Mouse (Mus musculus) heart, embryonic 11.5 days (tissue): ENCODE data around the gene Slc25a12. TPM values are rescaled to one million over a fixed set of nuclear protein-coding genes. Genes with fewer than 3 reads are reported as not detected.
"Not testable (repeated sequence)": the region's sequence is repeated elsewhere in the genome, so short reads cannot be mapped to it uniquely, and the experiment has no call there.

Source experiments
- ATAC-seq: fragments of 200-750 bp; cut with Nextera tagmentation; replicated peaks from 2 replicates; pipeline ENCODE4 v1.8.0; 2017; ENCODE audit warnings: moderate library complexity; ENCODE audit not compliant: insufficient number of reproducible peaks, low FRiP score, low TSS enrichment
- H3K27ac ChIP-seq: fragments of 300-500 bp; sonication (generic); 2 replicates; pipeline ENCODE4 v1.5.1; 2014; ENCODE audit warnings: mild to moderate bottlenecking, low read depth, low read length
- H3K27me3 ChIP-seq: fragments of 300-500 bp; sonication (generic); 2 replicates; pipeline ENCODE4 v1.6.1; 2014; ENCODE audit warnings: mild to moderate bottlenecking, low read length, mixed read lengths; ENCODE audit not compliant: control insufficient read depth, insufficient read depth
- H3K36me3 ChIP-seq: fragments of 300-500 bp; sonication (generic); 2 replicates; pipeline ENCODE4 v1.6.1; 2014; ENCODE audit warnings: mild to moderate bottlenecking, low read length, moderate library complexity, mixed read lengths; ENCODE audit not compliant: control insufficient read depth, insufficient read depth
- H3K4me1 ChIP-seq: fragments of 300-500 bp; sonication (generic); 2 replicates; pipeline ENCODE4 v1.6.1; 2014; ENCODE audit warnings: low read length; ENCODE audit not compliant: control insufficient read depth, insufficient read depth
- H3K4me2 ChIP-seq: fragments of 300-500 bp; sonication (generic); 2 replicates; pipeline ENCODE4 v1.6.1; 2014; ENCODE audit warnings: mild to moderate bottlenecking, moderate library complexity
- H3K4me3 ChIP-seq: fragments of 300-500 bp; sonication (generic); 2 replicates; pipeline ENCODE4 v1.5.1; 2014; ENCODE audit warnings: low read depth, low read length
- H3K9ac ChIP-seq: fragments of 300-500 bp; sonication (generic); 2 replicates; pipeline ENCODE4 v1.6.1; 2014; ENCODE audit warnings: mild to moderate bottlenecking, low read depth, low read length, moderate library complexity
- H3K9me3 ChIP-seq: fragments of 300-500 bp; sonication (generic); replicated peaks from 2 replicates; pipeline ENCODE4 v1.6.1; 2016; ENCODE audit warnings: low read length; ENCODE audit not compliant: control insufficient read depth
- WGBS: fragments of 180-500 bp; shearing (Covaris S2); extraction: QIAGEN DNeasy Blood & Tissue Kit; methylation state at CpG from one replicate; pipeline ENCODE4 v1.1.7; 2014; ENCODE audit not compliant: insufficient replicate concordance; 5-methylcytosine and 5-hydroxymethylcytosine counted together
- polyA plus RNA-seq: library from polyadenylated mRNA; unstranded; fragments of >200 nt; fragmentation: Nextera tagmentation; extraction: Ambion mirVana; gene quantifications from 2 replicates; pipeline ENCODE4 v1.2.1, GENCODE M21; 2014

Slc25a12 gene
- polyA plus RNA-seq, 1 experiment from 2014 or later = 86.9 TPM

DNA sequence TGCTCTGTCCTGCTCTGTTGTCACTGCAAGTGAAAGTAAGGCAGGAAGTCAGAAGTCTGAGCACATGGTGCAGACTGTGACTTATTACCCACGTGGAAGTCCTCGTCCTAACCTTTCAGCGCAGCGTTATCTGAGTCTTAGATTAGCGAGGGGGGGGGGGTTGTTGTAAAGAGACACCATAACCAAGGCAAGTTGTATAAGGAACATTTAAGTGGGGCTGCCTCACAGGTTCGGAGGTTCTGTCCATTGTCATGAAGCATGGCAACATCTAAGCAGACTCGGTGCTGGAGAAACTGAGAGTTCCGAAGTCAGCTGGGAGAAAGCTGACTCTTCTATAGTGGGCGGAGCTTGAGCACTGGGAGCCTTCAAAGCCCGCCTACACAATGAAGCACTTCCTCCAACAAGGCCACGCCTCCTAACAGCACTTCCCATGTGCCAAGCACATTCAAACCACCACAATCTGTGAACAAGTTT lies 8.9 kb upstream of the Slc25a12 start:
- no peaks in the 10 kb centered on the region for H3K27me3 ChIP-seq
- no peaks in the 10 kb centered on the region for H3K4me1 ChIP-seq
- H3K9ac ChIP-seq = no peak overlapping the region
- no peak overlapping the region for H3K27ac ChIP-seq
- peak; percentile 59; the same call in 1 of the 2 replicates for ATAC-seq
- H3K4me3 ChIP-seq = 0 out of 2 replicates have a peak overlapping the region, but pooled peaks have one; percentile 6
- 30% methylated on average over 11 of the region's 11 CpGs for WGBS
- peak overlapping the region; percentile 54 for H3K4me2 ChIP-seq
- H3K36me3 ChIP-seq = no peaks in the 10 kb centered on the region
- no peaks in the 10 kb centered on the region for H3K9me3 ChIP-seq

DNA sequence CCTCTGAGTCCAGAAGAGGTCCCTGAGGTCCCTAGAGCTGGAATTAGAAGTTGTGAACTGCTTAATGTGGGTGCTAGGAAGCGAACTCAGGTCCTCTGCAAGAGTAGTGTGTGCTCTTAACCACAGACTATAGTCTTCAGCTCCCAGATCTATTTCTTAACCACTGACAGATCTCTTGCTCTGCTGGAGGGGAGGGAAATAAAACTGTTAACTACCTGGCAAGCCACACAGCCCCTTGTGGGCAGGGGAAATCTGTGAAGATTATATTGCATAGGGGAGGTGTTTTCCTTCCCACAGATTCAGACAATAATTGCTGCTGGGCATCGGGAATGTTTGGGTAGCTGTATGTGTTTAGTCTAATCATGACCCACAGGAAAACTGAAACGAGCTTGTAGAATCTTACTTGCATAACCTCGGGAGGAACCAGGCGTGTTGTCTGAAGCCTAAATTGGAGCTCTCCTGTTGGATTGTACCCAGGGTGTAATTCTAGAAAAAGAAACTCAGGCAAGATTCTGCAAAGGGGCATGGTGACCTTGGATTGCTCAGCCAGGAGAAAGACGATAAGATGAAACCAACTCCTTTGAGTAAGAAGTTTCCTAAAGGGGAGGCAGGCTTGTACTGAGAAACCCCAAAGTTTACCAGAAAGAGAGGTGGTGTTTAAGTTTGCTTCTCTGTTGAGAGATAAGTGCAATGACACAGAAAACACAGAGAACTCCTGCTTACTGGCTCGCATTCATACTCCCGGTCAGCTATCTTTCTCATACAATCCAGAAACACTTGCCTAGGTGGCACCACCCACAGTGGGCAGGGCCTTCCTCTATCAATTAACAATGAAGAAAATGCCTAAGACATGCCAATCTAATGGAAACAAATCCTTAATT lies 7.0 kb upstream of the Slc25a12 start:
- H3K36me3 ChIP-seq = no peaks in the 10 kb centered on the region
- no peak overlapping the region for H3K4me2 ChIP-seq
- H3K9ac ChIP-seq = no peak overlapping the region
- no peak overlapping the region for H3K4me3 ChIP-seq
- H3K4me1 ChIP-seq = no peaks in the 10 kb centered on the region
- H3K9me3 ChIP-seq = no peaks in the 10 kb centered on the region
- ATAC-seq = no peak
- WGBS = 59% methylated on average over 8 of the region's 8 CpGs
- H3K27me3 ChIP-seq = no peaks in the 10 kb centered on the region
- no peak overlapping the region for H3K27ac ChIP-seq

DNA sequence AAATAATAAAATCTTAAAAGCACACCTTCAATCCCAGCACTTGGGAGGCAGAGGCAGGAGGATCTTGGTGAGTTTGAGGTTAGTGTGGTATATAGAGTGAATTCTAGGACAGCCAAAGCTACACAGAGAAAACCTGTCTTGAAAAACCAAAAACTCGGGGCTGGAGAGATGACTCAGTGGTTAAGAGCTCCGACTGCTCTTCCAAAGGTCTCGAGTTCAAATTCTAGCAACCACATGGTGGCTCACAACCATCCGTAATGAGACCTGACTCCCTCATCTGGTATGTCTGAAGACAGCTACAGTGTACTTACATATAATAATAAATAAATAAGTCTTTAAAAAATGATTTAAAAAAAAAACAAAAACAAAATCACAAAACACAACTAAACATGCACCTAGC lies 4.7 kb upstream of the Slc25a12 start:
- not testable (repeated sequence) for H3K27me3 ChIP-seq, H3K9ac ChIP-seq, H3K36me3 ChIP-seq, H3K4me3 ChIP-seq, H3K4me1 ChIP-seq, H3K27ac ChIP-seq, H3K4me2 ChIP-seq, H3K9me3 ChIP-seq, ATAC-seq
- WGBS = 77% methylated on average over 4 of the region's 4 CpGs

DNA sequence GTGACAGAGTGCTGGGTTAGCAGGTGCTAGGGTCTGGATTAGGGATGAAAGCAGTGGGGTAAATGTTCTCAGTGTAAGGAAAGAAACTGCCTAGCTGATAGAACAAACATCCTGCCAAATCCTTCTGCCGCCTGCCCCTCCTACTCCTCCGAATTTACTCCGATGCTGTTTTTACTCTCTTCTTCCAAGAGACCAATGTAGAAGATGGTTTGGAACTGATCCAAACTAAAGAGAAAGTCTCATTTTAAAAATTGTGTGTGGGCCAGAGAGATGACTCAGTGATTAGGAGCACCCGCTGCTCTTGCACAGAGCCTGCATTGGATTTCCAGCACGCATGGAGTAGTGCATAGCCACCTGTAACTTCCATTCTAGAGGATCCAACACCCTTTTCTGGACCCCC lies 4.2 kb upstream of the Slc25a12 start:
- Histone ChIP-seq H3K4me3 (no peak overlapping the region), H3K9me3 (no peaks in the 10 kb centered on the region), H3K4me1 (no peaks in the 10 kb centered on the region; the same call in 1 of the 2 replicates), H3K27me3 (no peaks in the 10 kb centered on the region), H3K9ac (no peak overlapping the region), H3K27ac (no peak overlapping the region), H3K4me2 (no peak overlapping the region), H3K36me3 (no peaks in the 10 kb centered on the region)
- ATAC-seq = no peak
- WGBS = 79% methylated on average over 5 of the region's 5 CpGs

DNA sequence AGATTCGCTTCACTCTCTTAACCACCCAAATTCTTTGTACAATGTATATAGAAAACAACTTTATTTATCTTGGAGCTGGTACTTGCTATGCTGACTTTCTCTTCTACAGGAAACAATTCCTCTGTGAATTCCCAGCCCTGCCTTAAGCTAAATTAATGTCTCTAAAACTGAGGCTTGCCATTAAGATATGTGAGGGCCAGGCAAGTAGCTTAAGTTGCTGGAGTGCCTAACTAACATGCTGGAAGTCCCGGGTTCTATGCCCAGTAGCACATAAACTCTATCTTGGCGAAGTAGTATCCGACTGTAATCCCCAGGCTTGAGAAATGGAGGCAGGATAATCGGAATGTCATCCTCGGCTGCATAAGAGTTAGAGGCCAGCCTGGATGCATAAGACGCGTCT lies 537 bp upstream of the Slc25a12 start:
- Histone ChIP-seq H3K4me2 (peak overlapping the region; percentile 84), H3K36me3 (0 out of 2 replicates have a peak, but pooled peaks cover 2% of the 10 kb centered on the region), H3K4me3 (peak overlapping the region; percentile 90), H3K27me3 (no peaks in the 10 kb centered on the region), H3K4me1 (peaks cover 2% of the 10 kb centered on the region; the same call in 1 of the 2 replicates), H3K9me3 (no peaks in the 10 kb centered on the region), H3K9ac (peak overlapping the region; percentile 17; the same call in 1 of the 2 replicates), H3K27ac (no peak overlapping the region)
- no peak for ATAC-seq
- WGBS = 37% methylated on average over 8 of the region's 8 CpGs

DNA sequence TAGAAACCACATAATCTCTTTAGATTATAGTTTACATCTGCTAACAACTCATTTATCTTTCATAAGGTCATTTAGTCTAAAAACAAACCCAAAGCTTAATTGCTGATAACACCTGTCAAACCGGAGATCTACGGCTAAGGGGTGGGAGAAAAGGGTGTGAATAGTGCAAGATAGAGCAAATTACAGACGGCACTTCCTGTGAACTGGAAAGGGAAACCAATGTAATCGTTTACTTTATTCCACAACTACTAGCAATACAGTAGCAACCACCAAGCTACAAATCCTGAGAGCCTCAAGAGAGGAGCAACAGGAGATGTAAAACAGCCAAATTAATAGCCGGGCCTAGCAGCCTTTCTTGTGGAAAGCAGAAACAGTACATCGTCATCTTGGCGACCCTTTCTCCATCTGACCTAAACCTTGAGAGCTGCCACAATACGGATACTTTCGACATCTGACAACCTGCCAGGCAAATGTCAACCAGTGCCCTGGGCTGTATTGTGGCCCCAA lies 878 bp downstream of the Slc25a12 start:
- Histone ChIP-seq H3K27me3 (no peaks in the 10 kb centered on the region), H3K4me2 (peak overlapping the region; percentile 84), H3K9ac (peak overlapping the region; percentile 91), H3K4me3 (peak overlapping the region; percentile 90), H3K27ac (peak overlapping the region; percentile 87), H3K9me3 (no peaks in the 10 kb centered on the region), H3K36me3 (0 out of 2 replicates have a peak, but pooled peaks cover 2% of the 10 kb centered on the region), H3K4me1 (peaks cover 2% of the 10 kb centered on the region; the same call in 1 of the 2 replicates)
- ATAC-seq = no peak
- 11% methylated on average over 9 of the region's 9 CpGs for WGBS

- Histone ChIP-seq H3K36me3 (no peaks in the 10 kb centered on the region), H3K4me3 (no peak overlapping the region), H3K27me3 (no peaks in the 10 kb centered on the region), H3K9me3 (no peaks in the 10 kb centered on the region), H3K4me1 (no peaks in the 10 kb centered on the region; the same call in 1 of the 2 replicates), H3K9ac (no peak overlapping the region), H3K4me2 (no peak overlapping the region), H3K27ac (no peak overlapping the region)
- 93% methylated on average over 1 of the region's 1 CpGs for WGBS
- ATAC-seq = no peak
Measured at GRCm38 (mm10) chr2:71360192-71360591, 7.4 kb downstream of the Slc25a12 start.

GRCm38 (mm10) chr2:71358347-71358746 lies 9.2 kb downstream of the Slc25a12 start:
- H3K9ac ChIP-seq = no peak overlapping the region
- ATAC-seq = no peak
- H3K27ac ChIP-seq = no peak overlapping the region
- no peaks in the 10 kb centered on the region for H3K27me3 ChIP-seq
- no peaks in the 10 kb centered on the region for H3K36me3 ChIP-seq
- no peak overlapping the region for H3K4me2 ChIP-seq
- 88% methylated on average over 5 of the region's 5 CpGs for WGBS
- H3K4me1 ChIP-seq = peaks cover 5% of the 10 kb centered on the region
- H3K9me3 ChIP-seq = no peaks in the 10 kb centered on the region
- no peak overlapping the region for H3K4me3 ChIP-seq
